Mouse (Mus musculus) testis, adult 2 months (tissue): ENCODE measurements around the gene Gtf2ird1.
"Not testable (repeated sequence)": the region's sequence is repeated elsewhere in the genome, so short reads cannot be mapped to it uniquely, and the experiment has no call there.

Source experiments
- CTCF ChIP-seq: fragments of 200-500 bp; IDR thresholded peaks from 2 replicates; pipeline ENCODE4 v1.5.1; 2012; ENCODE audit warnings: low read depth, mild to moderate bottlenecking, inconsistent platforms, low read length, moderate library complexity; ENCODE audit not compliant: control insufficient read depth, insufficient read depth, insufficient replicate concordance
- POLR2A ChIP-seq: fragments of 200-500 bp; IDR thresholded peaks from 2 replicates; pipeline ENCODE4 v1.6.1; 2012; ENCODE audit warnings: low read depth, mild to moderate bottlenecking, inconsistent platforms, low read length, moderate library complexity; ENCODE audit not compliant: control insufficient read depth

DNA sequence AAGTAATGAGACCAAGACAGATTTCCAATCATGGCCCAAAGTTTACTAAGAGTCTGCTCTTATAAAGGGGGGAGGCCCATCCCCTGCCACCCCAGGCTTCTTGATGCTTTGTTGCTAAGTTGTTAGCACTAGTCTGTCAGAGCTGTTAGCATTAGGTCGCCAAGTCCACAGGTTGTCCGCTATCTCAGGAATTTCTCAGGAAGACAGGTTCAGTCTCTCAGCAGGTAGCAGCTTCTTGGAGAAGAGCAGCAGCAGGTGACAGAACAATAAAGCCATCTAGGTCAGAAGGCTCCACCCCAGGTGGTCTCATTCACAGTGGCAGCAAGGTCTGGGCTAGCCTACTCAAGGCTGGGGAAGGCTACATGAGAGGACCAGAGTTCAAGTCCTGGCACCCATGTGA is 119.5 kb downstream of the Gtf2ird1 start:
- TF ChIP-seq POLR2A, CTCF: not testable (repeated sequence)
